Mouse (Mus musculus) bone marrow, adult 2 months (tissue): ENCODE results near the gene Igsf21.

Experiments used
- CTCF ChIP-seq: fragments of 200-500 bp; IDR thresholded peaks from 2 replicates; pipeline ENCODE4 v1.5.1; 2011; ENCODE audit warnings: low read length, control low read depth; ENCODE audit not compliant: control insufficient read depth, insufficient read depth
- POLR2A ChIP-seq: fragments of 200-500 bp; IDR thresholded peaks from 2 replicates; pipeline ENCODE4 v1.6.1; 2011; ENCODE audit warnings: low read depth, mild to moderate bottlenecking, control low read depth, low read length, borderline replicate concordance; ENCODE audit not compliant: control insufficient read depth

DNA sequence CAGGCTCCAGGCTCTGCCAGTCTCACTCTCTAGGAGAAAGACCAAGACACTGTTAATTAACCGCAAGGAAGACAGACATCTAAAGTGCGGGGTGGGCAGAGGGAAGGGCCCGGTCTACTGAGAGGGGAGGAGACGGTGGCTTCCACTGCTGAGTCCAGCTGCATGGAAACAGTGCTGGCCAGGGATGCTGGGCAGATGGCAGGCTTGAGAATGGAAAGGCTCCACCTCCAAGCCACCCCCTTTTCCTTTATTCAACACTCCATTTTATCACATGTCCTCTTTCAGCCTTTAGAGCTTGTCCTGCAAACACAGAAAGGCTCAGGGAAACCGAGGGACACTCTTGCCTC is 216.6 kb downstream of the Igsf21 start:
- TF ChIP-seq CTCF, result no peak
- no peak for TF ChIP-seq POLR2A
